Mouse (Mus musculus) C2C12 (cell line): ENCODE measurements around the gene Ncam1. TPM values are rescaled to one million over a fixed set of nuclear protein-coding genes. Genes with fewer than 3 reads are reported as not detected.

Source experiments
- H3K27me3 ChIP-seq: one replicate; pipeline ENCODE4 v1.6.1; 2011; ENCODE audit not compliant: control insufficient read depth, insufficient read depth, insufficient read length
- H3K36me3 ChIP-seq: one replicate; pipeline ENCODE4 v1.6.1; 2011; ENCODE audit not compliant: control insufficient read depth, insufficient read depth
- H3K4me3 ChIP-seq: one replicate; pipeline ENCODE4 v1.5.1; 2011; ENCODE audit warnings: mild to moderate bottlenecking, control low read depth; ENCODE audit not compliant: poor library complexity, insufficient read depth, severe bottlenecking
- H3K79me2 ChIP-seq: one replicate; pipeline ENCODE4 v1.6.1; 2011; ENCODE audit not compliant: control insufficient read depth, insufficient read depth
- H3K79me3 ChIP-seq: one replicate; pipeline ENCODE4 v1.6.1; 2011; ENCODE audit warnings: low read depth, control low read depth
- H3ac ChIP-seq: one replicate; pipeline ENCODE3; 2011; ENCODE audit warnings: low read depth; ENCODE audit not compliant: control insufficient read depth, insufficient read length
- CEBPB ChIP-seq: IDR thresholded peaks from one replicate; pipeline ENCODE4 v1.6.1; 2011; ENCODE audit warnings: low read depth, mild to moderate bottlenecking, control low read depth, moderate library complexity
- CTCF ChIP-seq: IDR thresholded peaks from one replicate; pipeline ENCODE4 v1.5.1; 2011; ENCODE audit not compliant: control insufficient read depth, insufficient read depth, insufficient read length
- FOSL1 ChIP-seq: IDR thresholded peaks from one replicate; pipeline ENCODE4 v1.8.0; 2011; ENCODE audit warnings: mild to moderate bottlenecking, low read length; ENCODE audit not compliant: poor library complexity, insufficient read depth, severe bottlenecking
- MAX ChIP-seq: IDR thresholded peaks from one replicate; pipeline ENCODE4 v1.6.1; 2011; ENCODE audit warnings: mild to moderate bottlenecking, control low read depth
- MYOD1 ChIP-seq: IDR thresholded peaks from one replicate; pipeline ENCODE4 v1.6.1; 2011; ENCODE audit warnings: low read depth; ENCODE audit not compliant: control insufficient read depth, insufficient read length
- MYOG ChIP-seq: IDR thresholded peaks from one replicate; pipeline ENCODE4 v1.6.1; 2011; ENCODE audit not compliant: control insufficient read depth, insufficient read length; ENCODE audit errors: extremely low read depth
- USF1 ChIP-seq: IDR thresholded peaks from one replicate; pipeline ENCODE4 v1.6.1; 2011; ENCODE audit warnings: low read depth, mild to moderate bottlenecking, control low read depth, moderate library complexity
- polyA plus RNA-seq: library from polyadenylated mRNA; unstranded; fragments of >200 nt; fragmentation: generic; extraction: Trizol; gene quantifications from one replicate; pipeline ENCODE4 v1.2.1, GENCODE M21; 2012; ENCODE audit warnings: missing spikeins

Gene Ncam1
- polyA plus RNA-seq, 1 experiment, result 41.5 TPM

- TF ChIP-seq MYOD1 (no peak), CTCF (no peak), MAX (no peak), MYOG (no peak), USF1 (no peak), CEBPB (no peak)
- Histone ChIP-seq H3K4me3 (no peak overlapping the region), H3ac (no peak overlapping the region), H3K79me3 (peaks cover 23% of the 10 kb centered on the region), H3K79me2 (peaks cover 79% of the 10 kb centered on the region), H3K36me3 (no peaks in the 10 kb centered on the region), H3K27me3 (no peaks in the 10 kb centered on the region)
Measured at GRCm38 (mm10) chr9:49746176-49746575, 52.5 kb downstream of the Ncam1 start.

- Histone ChIP-seq H3ac (no peak overlapping the region), H3K36me3 (no peaks in the 10 kb centered on the region), H3K79me3 (peaks cover 23% of the 10 kb centered on the region), H3K27me3 (no peaks in the 10 kb centered on the region), H3K79me2 (peaks cover 78% of the 10 kb centered on the region), H3K4me3 (no peak overlapping the region)
- TF ChIP-seq MYOG (no peak), CTCF (no peak), CEBPB (no peak), MYOD1 (no peak), MAX (no peak), USF1 (no peak), FOSL1 (no peak)
Measured at GRCm38 (mm10) chr9:49745696-49746095, 53.0 kb downstream of the Ncam1 start.

GRCm38 (mm10) chr9:49744286-49744685, 54.4 kb downstream of the Ncam1 start:
- H3K79me3 ChIP-seq, result peaks cover 24% of the 10 kb centered on the region
- H3K27me3 ChIP-seq, result no peaks in the 10 kb centered on the region
- no peaks in the 10 kb centered on the region for H3K36me3 ChIP-seq
- H3ac ChIP-seq, result no peak overlapping the region
- H3K4me3 ChIP-seq, result no peak overlapping the region
- peaks cover 81% of the 10 kb centered on the region for H3K79me2 ChIP-seq
- TF ChIP-seq FOSL1 (no peak), USF1 (no peak), CEBPB (no peak), CTCF (no peak), MYOG (no peak), MYOD1 (no peak), MAX (no peak)

GRCm38 (mm10) chr9:49739935-49740334, 58.8 kb downstream of the Ncam1 start:
- no peaks in the 10 kb centered on the region for H3K27me3 ChIP-seq
- H3ac ChIP-seq, result no peak overlapping the region
- H3K36me3 ChIP-seq, result no peaks in the 10 kb centered on the region
- peaks cover 27% of the 10 kb centered on the region for H3K79me3 ChIP-seq
- peaks cover 80% of the 10 kb centered on the region for H3K79me2 ChIP-seq
- H3K4me3 ChIP-seq, result no peak overlapping the region
- TF ChIP-seq MYOD1 (no peak), FOSL1 (no peak), MYOG (no peak), CEBPB (no peak), CTCF (no peak), USF1 (no peak), MAX (no peak)

GRCm38 (mm10) chr9:49738546-49738945, 60.2 kb downstream of the Ncam1 start:
- Histone ChIP-seq H3ac (no peak overlapping the region), H3K27me3 (no peaks in the 10 kb centered on the region), H3K79me2 (peaks cover 76% of the 10 kb centered on the region), H3K79me3 (peaks cover 24% of the 10 kb centered on the region), H3K36me3 (no peaks in the 10 kb centered on the region), H3K4me3 (no peak overlapping the region)
- TF ChIP-seq CEBPB (no peak), CTCF (no peak), USF1 (no peak)

GRCm38 (mm10) chr9:49737166-49737565, 61.6 kb downstream of the Ncam1 start:
- TF ChIP-seq USF1 (no peak), CTCF (no peak)
- peaks cover 75% of the 10 kb centered on the region for H3K79me2 ChIP-seq
- no peak overlapping the region for H3ac ChIP-seq
- H3K4me3 ChIP-seq, result no peak overlapping the region
- no peaks in the 10 kb centered on the region for H3K27me3 ChIP-seq
- no peaks in the 10 kb centered on the region for H3K36me3 ChIP-seq
- peaks cover 23% of the 10 kb centered on the region for H3K79me3 ChIP-seq
